Mouse (Mus musculus) embryo, embryonic 11.5 days (tissue): ENCODE data around the gene Mtrf1l.

ENCODE experiments used
- DNase-seq: peaks from one replicate; pipeline ENCODE4 v3.0.0-alpha.2; 2012; ENCODE audit warnings: low read depth, low spot score

The Mtrf1l gene

DNA sequence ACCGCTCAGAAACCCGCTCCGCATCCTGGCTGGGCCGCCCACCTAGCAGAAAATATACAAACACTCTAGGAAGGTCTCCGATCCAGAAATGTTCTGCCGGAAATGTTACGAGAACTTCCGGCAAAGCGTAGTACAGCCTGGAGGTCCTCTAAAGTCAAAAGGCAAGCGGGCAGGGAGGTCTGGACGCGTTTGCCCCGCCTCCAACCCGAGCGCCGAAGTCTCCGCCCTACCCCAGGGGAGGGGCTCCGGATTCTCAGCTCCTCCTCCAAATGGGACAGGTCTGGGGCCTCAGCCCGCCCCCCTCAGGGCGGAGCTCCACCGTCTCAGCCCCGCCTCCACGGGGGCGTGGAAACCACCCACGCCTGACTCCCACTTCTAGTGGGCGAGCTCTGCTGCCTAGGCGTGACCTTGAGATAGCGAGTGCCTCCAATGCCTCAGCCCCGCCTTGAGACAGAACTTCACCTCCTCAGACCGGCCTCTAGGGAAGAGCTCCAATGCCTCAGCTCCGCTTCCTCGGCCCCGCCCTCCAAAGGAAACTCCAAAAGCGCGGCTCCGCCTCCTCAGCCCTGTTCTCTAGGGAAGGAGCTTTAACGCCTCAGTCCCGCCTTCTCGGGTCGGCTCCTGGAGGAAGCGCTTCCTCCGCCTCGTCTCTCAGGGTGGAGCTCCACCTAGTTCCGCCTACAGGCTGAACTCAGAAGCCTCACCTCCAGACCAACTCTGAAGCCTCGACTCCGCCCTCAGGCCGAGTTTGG lies at the start of gene Mtrf1l:
Gene Mtrf1l, minus strand, starts transcription at position 171 of the 752 bp plus-strand sequence.
- DNase-seq = peak; percentile 96

DNA sequence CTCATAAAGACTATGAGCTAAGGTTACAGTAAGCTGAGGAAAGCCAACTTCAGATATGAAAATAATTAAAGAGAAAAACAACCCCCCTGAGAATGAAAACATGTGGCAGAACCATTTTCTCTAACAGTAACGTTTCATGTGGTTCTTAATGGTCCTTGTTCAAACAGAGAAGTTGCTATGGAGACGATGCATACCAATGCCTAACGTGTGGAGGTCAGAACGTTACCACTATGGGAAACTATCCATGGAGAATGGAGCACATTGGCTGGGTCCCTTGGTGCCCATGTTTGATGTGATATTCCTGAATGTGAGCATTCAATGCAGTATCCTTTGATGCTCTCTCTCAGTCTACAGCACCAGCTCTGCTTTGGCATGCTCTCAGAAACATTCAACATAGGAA lies 47.4 kb upstream of the Mtrf1l start:
- DNase-seq = no peak

DNA sequence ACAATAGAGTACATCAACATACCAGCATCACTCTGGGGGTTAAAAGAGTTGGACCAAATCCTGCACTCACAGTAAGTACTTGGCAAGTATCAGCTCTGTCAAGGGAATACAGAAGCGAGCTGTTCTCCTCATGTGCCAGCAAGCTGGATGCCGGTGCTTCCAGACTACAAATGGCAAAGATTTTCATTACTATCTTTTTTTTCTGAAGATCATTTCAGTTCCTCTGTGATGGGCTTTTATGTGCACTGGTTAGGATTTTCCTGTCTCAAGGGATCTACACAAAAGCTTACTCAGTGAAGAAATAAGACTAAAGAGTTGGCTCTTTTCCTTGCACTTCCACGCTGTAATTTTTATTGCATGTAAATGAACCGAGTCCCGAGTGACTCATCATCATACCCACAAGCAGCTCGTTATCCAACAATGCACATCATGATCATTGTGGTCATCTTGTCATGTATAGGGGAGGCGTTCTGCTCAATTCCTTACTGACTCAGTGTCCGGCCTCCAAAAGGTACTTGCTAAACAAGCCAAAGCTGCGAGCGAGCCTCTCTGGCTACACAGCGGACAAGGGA lies 44.4 kb upstream of the Mtrf1l start:
- DNase-seq = no peak

DNA sequence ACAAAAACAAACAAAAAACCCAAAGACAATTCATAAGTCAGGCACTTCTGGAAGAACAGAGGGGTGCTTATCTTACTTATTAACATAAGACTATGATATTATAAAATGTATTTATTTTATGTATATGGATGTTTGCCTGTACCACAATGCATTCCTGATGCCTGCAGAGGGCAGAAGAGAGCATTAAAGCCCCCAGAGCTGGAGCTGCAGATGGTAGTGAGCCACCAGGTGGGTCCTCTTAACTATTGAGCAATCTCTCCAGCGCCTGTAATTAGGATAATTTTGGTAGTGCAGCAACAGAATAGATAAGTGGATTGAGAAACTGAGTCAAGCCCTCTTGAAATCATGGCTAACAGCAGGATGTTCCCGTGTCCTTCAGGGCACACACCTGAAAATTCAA lies 42.3 kb upstream of the Mtrf1l start:
- DNase-seq = no peak

DNA sequence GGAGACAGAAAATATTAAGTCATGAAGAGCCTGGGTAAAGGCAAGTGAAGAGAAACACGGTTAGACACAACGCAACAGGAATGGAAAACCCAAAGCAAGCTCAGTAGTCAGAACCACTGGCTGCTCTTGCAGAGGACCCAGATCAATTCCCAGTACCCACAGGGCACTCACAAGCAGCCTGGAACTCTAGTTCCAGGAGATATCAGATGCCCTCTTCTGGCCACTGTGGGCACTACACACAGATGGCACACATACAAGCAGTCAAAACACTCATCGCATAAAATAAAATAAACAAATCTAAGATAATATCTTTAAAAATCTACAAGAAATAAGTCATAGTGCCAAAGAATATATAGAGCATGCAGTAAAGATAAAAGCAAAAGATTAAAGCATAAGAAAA lies 39.0 kb upstream of the Mtrf1l start:
- DNase-seq = no peak

DNA sequence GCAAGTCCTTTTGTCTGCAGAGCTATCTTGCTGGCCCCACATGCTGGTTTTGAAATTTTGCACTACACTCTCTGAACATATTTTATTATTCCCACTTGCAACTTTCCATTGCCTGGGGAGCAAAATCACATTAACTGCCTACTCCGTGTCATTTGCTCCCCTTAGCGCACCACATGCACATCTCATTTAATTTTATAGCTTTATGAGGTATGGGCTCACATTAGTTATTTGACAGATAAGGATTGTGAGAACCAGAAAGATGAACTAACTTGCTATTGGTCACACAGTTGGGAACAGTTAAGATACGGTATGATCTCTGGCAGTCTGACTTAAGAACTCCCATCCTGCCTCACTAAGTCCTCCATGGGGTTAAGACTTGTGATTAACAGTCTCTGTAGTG lies 37.1 kb upstream of the Mtrf1l start:
- no peak for DNase-seq

DNA sequence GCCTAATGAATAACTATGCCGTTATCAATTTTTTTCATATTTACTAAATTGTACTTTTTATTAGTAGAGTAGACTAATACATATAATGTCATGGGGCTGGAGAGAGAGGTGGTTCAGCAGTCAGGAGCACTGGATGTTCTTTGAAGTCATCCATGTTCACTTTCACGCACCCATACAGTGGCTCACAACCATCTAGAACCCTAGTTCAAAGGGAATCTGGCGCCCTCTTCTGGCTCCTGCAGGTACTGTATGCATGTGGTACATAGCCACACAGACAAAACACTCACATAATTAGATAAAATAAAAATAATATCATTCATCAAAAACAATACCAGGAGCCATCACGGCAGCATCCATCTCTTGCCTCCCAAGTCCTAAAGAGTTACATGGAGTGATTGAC lies 36.0 kb upstream of the Mtrf1l start:
- no peak for DNase-seq

DNA sequence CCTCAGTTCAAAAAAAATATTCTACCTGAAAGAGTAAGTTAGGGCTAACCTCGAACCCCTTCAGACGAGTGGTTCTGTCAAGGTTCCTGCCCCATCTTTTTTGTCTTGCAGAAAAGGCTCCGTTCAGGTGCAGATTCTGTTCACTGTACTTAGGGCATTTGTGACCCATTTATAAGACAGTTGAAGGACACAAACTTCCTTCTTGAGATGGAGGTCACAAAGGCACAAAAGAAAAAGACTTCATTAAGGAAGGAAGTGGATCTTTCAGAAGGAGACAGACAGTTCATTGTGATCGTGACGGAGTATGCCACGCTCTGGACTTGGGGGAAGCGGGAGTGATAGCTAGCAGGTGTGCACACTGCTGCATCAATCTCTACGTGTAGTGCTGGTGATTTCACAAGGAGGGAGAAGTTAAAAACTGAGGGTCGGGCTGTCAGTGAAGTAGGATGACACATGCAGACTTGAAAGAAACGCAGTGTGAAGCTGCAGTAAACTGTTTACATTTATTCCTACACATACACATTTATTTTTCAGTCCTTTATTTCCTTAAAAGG lies 34.4 kb upstream of the Mtrf1l start:
- no peak for DNase-seq

DNA sequence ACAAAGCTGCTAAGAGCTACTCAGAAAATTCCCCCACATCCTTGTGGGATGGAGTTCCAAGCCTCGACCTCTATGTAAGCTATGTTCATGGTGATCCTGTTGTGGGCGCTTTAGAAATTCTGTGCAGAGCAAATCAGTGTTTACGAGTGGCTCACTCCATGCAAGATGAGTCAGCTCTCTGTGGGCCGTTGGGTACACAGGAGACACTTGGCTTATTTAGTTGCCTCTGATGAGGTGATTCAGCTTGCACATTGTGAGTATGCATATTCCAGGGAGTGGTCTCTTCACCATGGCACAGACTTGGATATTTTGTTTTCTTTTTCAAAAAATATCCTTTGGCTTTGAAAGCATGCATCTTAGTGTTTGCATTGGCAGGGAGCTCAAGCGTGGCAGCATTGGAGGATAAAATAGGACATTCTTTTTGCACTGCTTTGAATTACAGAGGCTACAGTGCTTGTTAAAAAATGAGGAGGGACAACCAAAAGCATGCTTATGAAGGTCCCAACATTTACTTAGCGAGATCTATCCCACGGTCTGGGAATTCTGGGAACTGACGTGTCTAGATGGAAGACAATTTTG lies 29.7 kb upstream of the Mtrf1l start:
- DNase-seq = no peak

DNA sequence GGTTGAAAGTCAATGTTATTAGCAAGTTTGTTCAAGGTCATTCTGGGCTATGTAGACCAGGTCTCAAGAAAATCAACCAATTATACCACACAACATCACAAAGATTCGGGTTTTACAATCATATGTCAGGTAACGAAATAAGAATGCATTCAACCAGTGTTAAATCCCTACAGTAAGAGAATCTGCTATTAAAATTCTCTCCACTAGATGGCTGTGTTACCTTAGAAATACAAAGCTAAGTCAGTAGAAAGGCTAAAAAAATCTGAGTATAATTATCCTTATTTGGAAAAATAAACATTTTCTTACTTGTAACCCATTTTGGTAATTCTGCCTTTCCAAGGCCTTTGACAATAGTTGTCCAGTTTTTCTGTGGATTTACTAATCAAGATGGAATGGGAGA lies 23.2 kb upstream of the Mtrf1l start:
- DNase-seq = no peak

DNA sequence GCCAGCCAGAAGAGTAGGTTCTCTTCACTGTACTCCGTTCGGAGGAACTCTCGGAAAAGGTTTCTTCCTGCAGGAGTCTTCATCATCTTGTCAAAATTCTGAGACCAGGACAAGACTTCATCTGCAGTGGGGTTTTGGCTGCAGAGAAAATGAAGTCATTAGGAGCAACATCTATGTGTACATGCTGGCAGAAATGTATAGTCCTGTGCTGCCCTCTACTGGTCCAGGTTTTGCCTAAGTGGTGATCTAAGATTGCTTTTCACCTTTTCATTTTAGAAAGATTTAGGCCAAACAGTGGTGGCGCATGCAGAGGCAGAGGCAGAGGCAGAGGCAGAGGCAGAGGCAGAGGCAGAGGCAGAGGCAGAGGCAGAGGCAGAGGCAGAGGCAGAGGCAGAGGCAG lies 17.7 kb upstream of the Mtrf1l start:
- DNase-seq = peak; percentile 40

DNA sequence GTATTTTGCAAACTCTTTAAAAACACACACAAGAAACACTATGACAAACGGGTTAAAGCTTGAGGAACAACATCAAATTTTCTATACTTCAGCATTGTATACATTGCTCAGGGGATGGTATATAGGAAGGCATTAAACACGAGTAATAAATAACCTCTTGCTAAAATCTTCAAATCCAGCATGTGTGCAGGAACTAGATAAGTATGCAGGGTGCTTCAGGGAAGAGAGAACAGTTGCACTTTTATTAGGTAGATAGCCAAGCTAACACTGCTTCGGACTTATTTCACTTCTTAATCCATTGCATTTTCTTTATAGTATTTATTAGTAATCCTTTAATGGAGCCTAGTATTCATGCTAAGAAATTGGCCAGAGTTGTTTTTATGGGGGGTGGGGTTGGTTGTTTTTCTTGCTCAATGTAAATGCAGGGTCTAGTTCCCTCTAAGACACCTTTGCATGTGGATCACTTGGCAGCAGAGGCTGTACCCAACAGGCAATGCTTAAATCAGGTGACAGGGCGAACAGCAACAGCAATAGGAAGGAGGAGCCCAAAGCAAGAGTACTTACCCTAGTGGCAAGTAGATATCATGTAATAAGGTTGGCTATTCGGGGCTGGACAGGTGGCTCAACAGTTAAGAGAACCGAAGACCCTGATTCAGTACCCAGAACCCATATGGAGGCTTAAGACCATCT lies 2.8 kb upstream of the Mtrf1l start:
- no peak for DNase-seq

DNA sequence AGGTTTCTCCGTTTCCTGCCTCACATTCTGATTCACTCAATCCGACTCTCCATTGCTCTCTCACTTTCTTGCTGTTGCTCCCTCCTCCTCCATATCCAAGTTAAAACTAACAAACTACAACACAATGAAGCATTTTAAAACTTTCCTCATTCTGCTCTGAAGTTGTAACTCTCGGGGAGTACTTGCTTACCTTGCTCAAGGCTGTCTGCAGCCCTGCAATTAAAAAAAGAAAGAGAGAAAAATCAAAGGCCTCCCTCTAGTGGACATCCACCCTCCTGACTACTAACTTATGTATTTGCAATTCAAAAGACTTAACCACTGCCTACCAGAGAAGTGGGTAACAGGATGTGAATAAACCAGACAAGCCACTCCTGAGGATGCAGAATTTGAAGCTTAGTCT lies 1.1 kb upstream of the Mtrf1l start:
- DNase-seq = peak; percentile 36

DNA sequence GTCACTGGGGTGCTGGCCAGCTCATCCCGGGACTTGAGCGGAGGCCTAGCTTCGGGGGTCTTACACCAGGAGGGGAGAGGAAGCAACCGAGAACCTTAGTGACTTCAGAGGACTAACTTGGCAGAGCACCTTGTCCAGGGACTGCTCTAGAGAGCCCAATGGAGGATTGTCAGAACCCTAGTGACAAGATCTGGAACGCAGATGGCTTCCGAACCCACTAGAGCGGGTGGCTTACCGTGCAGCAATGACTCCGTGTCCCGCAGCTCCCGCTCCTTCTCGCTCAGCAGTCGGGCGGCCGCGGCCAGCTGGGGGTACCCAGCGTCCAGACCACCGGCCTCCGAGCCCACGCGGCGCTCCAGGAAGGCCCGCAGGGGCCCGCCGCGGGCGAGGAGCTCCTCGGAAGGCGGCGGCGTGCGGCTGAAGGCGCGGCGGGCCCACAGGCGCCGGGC lies 395 bp downstream of the Mtrf1l start:
- no peak for DNase-seq

DNA sequence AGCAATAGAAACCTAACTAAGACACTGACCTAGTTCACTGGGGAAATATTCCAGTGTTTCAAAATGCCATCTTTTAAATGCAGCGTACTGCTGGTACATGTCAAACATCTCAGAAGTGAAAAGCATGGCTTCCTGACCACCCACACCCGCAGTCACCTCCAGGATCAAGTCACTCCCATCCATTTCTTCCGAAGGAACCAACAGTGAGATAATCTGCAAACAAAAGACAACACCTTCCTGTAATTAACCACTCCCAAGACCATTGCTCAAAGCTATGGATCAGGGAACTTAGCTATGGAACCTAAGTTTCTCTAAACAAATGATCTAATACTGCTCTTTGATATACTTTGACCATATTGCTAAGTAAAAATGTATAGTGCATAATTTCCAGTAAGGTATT lies 4.9 kb downstream of the Mtrf1l start:
- no peak for DNase-seq

DNA sequence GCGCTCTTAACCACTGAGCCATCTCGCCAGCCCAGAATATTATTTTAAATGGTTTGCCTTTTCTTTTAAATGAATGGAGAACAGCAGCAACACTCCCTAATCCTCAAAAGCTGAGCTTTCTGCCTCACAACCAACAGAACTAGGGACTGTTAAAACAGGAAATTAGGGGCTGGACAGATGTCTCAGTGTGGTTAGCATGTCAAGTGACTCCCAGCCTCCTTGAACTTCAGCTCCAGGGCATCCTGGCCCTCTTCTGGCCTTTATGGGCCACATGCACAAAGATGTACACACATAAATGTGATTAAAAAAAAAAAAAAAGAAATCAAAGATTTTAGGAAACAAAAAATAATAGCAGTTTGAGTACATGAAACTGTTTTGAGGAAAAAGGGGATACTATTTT lies 7.7 kb downstream of the Mtrf1l start:
- no peak for DNase-seq

DNA sequence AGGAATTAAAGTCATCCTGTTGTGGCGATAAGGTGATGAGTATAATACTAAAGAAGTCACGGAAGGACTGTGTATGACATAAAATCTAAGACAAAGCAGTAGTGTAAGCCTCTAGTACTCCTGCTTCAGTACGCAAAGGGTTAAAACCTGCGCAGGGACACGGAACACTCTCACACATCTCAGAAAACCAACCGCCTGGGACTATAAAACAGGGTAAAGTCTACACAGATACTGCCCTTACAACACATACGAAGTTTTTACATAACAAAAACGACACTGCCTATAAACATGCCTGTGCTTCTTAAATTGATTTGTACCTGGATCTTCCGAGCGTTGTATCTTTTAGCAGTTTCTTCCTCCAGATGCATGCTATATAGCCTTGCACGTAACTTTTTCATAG lies 10.0 kb downstream of the Mtrf1l start:
- DNase-seq = no peak

DNA sequence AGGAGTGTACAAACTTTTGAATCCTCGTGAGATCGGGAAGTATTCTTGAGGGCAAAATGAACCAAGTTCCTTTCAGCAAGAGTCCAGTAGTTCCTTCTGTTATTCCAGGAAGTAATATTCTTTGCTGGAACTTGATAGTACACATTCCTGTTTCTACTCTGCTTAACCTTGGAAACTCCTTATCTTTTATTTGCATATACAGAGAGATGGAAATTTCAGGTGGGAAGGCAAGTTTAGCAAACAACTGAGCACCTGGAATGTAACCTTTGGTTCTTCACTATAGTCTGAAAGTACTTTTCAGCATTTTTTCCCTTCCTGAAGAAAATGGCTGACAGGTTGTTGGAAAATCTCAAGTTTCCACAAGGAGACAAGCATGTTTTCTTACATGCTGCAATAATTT lies 16.0 kb downstream of the Mtrf1l start:
- no peak for DNase-seq

DNA sequence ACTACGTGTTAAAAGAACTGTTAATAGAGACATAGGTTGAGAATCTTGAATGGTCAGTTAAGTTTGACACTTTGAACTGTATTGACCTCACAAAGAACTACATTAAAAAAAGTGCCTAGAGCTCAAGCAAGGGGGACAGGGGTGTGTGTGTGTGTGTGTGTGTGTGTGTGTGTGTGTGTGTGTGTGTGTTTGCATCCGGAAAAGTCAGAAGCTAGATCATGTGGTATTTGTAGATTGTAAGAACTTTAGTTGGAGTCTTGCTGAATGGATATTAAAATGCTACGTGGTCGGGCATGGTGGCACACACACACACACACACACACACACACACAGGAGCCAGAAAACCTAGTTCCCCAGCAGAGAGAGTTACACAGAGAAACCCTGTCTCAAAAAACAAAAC lies 16.7 kb downstream of the Mtrf1l start:
- no peak for DNase-seq

DNA sequence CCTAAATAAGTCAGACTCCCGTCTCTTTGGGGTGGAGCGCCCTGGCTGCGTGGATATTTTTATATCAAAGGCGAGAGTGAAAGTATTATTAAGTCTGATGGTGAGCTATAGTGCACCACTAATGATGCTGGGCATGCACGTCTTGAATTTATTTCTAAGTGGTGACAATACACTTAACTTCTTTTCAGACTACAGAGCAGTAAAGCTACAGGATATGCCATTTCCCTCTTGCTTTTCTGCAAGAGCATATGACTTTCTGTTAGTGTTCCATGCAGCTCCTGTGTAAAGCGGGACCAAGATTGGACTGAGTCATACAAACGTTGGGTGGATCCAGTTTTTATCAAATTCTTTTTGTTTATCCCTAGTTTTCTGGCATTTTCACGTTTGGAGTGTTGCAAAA lies 17.3 kb downstream of the Mtrf1l start:
- no peak for DNase-seq

DNA sequence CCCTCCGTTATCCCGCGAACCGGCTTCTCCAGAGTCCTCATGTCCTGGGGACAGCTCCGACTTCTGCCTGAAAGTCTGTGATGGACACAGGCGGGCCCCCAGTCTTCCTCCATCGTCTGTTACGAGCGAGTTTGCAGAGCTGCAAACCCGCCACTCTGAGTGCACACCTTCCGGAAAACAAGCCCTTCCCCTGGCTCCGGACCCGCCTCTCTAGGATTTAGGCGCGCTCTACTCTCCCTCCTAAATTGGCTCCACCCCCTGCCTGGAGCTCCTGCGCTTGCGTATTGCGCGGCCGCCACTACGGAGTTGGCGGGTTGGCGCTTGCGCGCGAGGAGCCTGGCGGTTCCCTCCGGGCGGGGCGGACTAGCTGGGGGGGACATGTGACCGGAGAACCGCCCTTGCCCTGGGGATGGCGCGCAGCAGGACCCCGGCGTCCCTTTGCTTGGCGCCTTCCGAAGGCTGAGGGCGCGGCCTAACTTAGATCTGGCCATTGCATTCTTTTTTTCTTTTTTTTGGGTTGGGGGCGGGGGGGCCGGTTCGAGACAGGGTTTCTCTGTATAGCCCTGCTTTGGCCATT lies 17.9 kb downstream of the Mtrf1l start:
- DNase-seq = peak; percentile 93

DNA sequence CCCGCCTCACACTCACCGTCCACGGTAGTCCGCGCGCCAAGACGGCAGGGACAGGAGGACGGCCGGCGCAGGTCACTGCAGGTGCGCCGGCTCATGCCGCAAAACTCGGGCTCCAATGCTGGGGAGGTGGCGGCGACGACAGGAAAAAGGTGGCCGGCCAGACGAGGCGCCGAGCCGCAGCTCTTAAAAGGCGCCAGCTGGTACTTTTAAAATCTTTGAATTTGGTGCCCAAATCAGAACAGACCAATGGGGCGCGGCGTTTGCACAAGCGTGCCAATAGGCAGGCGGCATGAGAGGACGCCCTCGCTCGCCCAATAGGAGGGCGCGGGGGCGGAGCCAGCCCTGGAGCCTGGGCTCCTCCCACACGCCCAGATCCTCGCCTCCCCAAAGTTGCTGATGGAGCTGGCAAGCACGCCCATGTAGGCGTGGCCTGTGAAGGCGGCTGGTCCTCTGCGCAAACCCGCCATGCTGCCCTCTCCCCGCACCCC lies 18.4 kb downstream of the Mtrf1l start, which contains the start of gene Fbxo5:
Gene Fbxo5, minus strand, starts transcription at position 358 of the 488 bp plus-strand sequence.
- DNase-seq = peak; percentile 97
